Mouse (Mus musculus) ZHBTc4 (cell line): ENCODE data around the gene Eif4b.
A peak's percentile ranks its signal among the peaks of the same experiment; 100 is the strongest.

ENCODE experiments used
- DNase-seq: peaks from one replicate; pipeline ENCODE4 v3.0.0-alpha.2; 2011; ENCODE audit warnings: low read depth, low spot score

Gene Eif4b

DNA sequence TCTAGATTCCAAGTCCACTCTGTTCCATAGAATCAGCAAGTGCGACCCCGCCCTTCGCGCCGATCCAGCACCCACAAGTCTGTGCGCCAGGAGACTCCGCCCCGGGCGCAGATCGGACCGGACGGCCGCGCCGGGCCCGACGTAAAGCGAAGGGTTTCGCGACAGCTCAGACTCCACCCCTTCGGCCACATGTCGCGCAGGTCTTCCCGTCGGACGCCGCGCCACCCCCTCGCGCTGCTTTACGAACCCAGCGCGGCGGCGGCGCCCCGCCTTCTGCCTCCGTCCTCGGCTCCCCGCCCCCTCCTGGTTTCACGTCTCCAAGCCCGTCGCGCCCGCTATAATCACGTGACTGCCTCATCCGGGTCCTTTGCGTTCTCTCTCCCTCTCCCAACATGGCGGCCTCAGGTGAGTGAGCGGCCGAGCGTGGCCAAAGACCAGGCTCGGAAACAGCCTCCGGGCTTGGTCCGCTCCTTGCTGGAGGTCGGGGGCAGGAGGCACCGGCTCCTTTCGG, at the start of gene Eif4b:
TSS of gene Eif4b (plus strand) at position 215 of the 511 bp plus-strand sequence.
- peak; percentile 100 for DNase-seq

DNA sequence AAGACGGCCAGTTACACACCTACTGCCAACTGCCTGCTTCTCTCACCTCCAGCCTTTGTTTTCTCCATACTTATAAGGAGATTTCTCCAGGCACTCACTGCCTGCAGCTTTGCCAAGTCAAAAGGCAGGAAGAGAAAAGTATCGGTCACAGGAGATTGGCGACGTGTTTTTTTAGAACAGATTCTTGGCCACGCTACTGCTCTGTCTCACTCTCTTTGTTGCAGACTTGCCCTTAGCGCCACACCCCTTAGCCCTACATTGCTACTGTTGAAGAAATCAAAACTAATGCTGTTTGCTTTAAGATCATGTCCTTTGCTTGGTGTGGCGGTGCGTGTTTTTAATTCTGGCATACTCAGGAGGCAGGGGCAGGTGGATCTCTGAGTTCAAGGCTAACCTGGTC, 49.7 kb upstream of the Eif4b start:
- no peak for DNase-seq

GRCm38 (mm10) chr15:102025136-102025872, 48.3 kb upstream of the Eif4b start:
- DNase-seq, result peak; percentile 31

DNA sequence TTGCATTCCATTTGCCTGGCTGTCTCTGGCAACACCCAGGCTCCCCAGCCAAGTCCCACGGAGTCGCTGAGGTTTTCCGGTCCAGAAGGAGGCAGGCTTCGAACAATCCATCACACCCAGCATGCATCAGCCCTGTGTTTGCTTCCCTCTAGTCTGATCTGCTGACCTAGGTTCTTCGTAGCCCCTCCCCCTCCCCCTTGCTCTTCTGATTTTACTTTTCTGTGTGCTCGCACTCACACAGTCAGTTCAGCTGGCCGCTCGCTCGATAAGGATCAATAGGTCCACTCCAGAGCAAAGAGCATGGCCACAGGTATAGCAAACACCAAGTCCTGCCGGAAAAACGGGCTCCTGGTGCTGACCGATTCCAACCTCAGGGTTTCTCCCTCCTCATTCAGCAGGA, 47.1 kb upstream of the Eif4b start:
- no peak for DNase-seq

DNA sequence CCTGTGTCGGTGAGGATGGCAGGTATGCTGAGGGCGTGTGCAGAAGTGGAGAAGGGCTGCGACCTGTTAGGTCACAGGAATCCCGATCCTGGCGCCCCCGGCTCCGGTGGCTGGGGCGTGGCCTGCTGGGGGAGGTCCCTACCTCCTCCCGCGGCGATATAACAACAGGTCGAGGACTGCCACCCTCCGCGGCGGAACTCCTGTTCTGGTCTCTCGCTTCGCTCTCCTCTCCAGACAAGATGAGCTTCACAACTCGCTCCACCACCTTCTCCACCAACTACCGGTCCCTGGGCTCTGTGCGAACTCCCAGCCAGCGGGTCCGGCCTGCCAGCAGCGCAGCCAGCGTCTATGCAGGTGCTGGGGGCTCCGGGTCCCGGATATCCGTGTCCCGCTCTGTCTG, 45.5 kb upstream of the Eif4b start, which contains the start of gene Krt18:
TSS of gene Krt18 (plus strand) at position 141 of the 400 bp plus-strand sequence.
- peak; percentile 82 for DNase-seq

DNA sequence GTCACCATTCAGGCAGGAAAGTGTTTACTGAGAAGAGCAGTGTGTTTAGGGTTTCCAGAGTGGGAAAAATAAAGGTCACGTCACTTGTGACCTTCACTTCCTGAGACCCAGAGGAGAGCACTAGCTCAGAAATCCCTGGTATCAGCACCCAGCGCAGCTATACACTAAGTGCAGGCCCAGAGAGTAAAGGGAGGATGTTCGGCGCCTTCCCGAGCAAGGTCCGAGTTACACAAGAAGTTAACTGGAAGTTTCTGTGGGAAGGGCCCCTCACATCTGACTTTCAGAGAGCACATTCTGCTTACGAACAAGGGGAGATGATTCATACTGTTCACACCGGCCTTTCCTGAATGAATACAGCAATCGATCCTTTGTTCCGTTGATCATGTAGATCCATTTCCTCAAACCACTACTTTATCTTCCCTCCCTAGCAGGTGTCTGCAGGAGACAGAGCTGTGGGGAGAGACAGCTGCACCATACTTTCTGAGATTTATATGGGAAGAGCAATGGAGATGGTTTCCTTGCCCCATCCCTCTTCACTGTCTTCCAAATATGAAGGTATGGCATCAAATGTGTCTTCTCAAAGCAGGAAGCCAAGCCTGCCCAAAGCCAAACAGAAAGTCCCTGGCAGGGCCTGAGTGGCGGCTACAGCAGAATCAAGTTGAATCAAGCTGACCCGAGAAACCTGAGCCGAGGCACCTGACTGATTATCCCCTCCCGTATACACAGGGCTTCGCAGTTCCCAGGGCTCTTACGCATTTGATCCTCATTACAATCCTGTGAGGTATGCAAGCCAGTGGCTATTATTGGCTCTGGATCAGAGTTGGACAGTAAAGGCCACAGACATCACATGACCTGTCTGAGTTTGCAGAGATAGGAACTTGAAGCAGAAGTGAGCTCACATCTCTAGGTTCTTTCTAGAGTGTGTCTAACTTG, 39.2 kb upstream of the Eif4b start:
- DNase-seq, result no peak

- DNase-seq, result no peak
Measured at GRCm38 (mm10) chr15:102040277-102040676, 33.3 kb upstream of the Eif4b start.

DNA sequence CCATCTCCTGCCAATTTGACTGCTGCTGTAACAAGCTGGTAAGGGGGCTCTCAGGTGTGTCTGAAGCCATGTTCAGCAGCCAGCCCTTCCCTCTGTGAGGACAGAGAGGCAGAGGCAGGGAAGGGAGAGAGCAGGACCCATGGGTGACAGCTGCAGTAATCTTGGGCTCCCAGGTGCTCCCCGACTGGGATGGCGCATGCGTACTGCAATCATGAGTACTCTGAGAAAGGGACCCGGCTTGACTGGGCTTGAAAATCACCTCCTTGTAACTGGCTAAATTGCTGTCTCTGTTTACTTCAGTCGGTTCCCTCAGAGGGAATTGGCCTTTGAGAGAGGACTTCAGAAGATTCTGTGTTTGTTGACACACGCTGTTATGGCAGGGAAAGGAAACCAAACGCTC, 31.6 kb upstream of the Eif4b start:
- no peak for DNase-seq

- DNase-seq, result no peak
Measured at GRCm38 (mm10) chr15:102044745-102045144, 28.8 kb upstream of the Eif4b start.

- DNase-seq, result no peak
Measured at GRCm38 (mm10) chr15:102045691-102046090, 27.9 kb upstream of the Eif4b start.

GRCm38 (mm10) chr15:102048006-102048405, 25.6 kb upstream of the Eif4b start:
- no peak for DNase-seq

DNA sequence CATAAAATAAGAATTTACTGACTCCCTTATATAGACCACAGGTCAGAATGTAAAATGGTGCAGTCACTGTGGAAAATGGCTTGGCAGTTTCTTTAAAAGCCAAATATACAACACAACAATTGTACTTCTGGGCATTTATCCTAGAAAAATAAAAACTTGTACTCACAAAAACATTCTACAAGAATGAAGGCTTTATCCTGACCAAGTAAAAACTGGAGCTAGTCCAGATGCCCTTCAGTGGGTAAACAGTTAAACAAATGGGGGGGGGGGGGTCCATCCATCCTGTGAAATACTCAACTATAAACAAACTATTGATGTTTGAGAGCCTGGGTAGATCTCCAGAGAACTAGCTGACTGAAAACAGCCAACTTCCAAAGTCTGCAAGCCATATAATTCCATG, 23.7 kb upstream of the Eif4b start:
- DNase-seq, result no peak

- DNase-seq, result peak; percentile 84
Measured at GRCm38 (mm10) chr15:102051920-102052683, 21.5 kb upstream of the Eif4b start.

GRCm38 (mm10) chr15:102056495-102057174, 16.9 kb upstream of the Eif4b start:
- DNase-seq, result no peak

- DNase-seq, result peak; percentile 95
Measured at GRCm38 (mm10) chr15:102065661-102066325, 7.8 kb upstream of the Eif4b start.

DNA sequence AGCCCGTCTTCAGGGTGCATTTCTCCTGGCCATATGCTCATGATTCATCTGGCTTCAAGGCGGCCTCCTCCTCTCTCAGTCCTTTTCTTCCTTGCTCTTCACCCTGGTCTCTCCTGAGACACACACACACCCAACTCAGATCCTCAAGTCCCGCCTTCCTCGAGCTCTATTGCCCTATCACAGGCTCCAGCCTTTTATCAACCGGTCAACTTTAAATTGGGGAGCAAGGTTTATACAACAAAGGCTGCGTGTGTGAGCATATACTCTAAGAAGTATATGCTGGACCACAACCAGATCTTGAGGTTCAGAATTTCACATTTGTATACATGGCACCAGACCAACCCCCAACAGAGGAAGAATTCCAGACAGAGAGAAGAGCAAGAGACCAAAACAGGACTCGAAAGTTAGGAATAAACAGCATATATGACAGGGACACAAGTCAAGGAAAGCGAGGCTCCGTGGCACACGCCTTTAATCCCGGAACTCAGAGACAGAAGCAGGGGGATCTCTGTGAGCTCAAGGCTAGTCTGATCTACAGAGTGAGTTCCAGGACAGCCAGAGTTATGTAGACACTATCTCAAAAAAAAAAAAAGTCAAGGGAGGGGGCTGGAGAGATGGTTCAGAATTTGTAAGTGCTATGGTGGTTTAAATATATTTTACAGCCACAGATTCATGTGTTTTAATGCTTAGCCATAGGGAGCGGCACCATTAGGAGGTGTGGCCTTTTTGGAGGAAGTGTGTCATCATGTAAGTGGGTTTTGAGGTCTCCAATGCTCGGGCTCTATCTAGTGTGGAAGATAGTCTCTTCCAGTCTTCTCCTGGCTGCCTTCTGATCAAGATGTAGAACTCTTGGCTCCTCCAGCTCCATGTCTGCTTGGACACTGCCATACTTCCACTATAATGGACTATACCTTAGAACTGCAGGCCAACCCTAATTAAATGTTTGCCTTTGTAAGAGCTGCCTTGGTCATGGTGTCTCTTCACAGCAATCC, 2.8 kb upstream of the Eif4b start:
- no peak for DNase-seq

GRCm38 (mm10) chr15:102072963-102073558, 512 bp upstream of the Eif4b start:
- DNase-seq, result no peak

DNA sequence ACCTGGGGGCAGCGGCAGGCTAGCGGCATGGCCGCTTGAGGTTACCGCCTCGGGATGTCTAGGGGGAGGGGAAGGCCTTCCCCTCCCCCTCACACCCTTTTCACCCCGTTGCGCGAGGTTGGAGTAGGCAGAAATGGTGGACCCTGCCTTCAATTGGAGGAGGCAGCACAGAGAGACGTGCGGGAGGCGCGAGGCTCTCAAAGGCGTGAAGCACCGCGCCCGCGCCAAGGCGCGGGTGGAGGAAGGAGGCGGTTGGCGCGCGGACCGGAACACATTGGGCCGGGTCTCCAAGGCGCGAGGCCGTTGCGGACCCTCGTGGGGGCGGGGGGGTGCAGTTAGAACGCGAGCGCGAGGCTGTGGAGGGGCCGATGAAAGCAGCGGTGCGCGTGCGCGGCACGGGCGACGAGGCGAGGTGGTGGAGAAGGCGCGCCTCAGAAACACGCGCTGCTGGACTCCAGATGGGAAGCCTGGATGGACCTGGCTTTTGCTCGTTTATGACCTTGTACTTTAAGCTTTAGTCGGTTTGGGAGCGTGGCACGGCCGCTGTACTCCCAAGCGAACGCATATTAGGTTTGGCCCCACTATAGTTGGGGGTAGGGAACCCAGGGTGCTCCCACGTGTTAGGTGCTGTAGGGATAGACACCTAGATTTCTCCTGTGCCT, 628 bp downstream of the Eif4b start:
- DNase-seq, result peak; percentile 86
